Mouse (Mus musculus): ENCODE measurements around the gene Hoxa3.

- TF ChIP-seq CTCF (conservative IDR thresholded peaks at IDR 0.05; ENCODE audit: low read length) (no peak), NANOG (IDR thresholded peaks at IDR 0.05; ENCODE audit: borderline replicate concordance, low read length) (no peak), POU5F1 (IDR thresholded peaks at IDR 0.05; ENCODE audit: borderline replicate concordance, low read length) (no peak)
Observed at GRCm38 (mm10) chr6:52182793-52183192, 30.3 kb downstream of the Hoxa3 start.
